Mouse (Mus musculus) CH12F3 (cell line): Measurements from ENCODE around the gene Slc25a10.

Experiments
- in situ Hi-C: fragments of 300-500 bp; cut with MboI; formaldehyde crosslinking; loops from 2 replicates; pipeline ENCODE4 v1.14.3; 2020; ENCODE audit warnings: low sequenced_read_pairs

Slc25a10 gene

DNA sequence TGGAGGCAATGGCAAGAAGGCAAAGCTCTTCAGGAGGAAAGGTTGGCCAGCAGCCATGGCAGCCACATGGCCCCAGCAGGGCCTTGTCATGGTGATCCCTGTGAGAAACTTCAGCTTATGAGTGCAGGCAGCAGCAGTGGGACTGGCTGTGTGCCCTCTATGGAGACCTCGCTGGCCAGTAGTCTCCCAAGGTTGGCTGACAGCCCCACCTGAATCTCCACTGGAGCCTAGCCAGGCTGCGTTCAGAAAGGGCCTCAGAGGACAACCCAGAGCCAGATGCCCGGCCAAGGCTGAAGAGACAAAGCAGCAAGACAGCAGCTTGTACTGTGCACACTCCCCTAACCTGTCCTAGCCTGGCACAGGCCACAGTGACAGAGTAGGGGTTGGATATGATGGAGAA is 46.8 kb downstream of the Slc25a10 start:
- in situ Hi-C loops = no loop called here

DNA sequence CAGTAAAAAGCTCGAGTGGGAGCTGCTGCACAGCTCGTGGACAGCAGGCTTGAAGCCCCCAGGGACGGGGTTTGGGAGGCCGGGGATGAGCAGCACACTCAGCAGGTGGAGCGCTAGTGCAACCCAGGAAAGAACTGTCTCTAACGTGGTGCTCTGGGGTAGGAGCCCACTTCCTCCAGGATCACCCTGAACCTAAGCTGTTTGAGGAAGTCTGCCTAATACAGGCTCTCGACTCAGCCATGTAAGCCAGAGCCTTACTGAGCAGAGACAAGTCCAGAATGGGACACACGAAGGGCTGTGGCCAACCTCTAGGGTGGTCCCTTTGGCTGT is 47.3 kb downstream of the Slc25a10 start:
- in situ Hi-C loops = no loop called here

DNA sequence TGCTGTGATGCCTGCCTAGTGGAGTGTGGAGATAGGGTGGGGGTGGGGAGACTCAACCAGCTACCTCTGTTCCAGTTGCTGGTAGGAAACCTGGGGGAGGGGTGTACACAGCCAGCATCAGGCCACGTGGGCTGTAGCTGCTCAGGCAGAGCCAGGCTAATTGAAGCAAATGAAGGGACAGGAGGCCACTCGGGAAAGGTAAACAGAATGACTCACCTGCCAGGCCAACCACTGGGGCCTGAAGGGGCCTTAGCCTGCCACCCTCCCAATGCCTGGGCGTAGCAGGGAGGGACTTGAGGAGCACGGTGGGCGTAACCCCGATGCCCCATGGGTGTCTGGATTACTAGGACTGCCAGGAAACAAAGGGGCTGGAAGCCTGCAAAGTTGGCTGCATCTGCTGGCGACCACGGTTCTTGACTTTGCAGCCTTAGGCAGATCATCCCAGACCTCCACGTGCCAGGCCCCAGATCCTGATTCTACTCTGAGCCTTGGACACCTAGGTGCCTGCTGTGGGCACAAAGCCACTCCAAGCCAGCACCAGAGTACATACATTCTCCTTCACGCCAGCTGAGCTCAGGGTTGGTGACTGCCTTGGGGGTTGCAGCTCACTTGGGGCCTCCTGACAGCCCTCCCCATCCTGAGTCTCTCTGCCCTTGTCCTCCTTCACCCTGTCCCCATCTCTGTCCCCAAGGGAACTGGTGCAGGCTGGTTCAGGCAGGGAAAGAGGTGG is 47.8 kb downstream of the Slc25a10 start:
- in situ Hi-C loops = no loop called here

DNA sequence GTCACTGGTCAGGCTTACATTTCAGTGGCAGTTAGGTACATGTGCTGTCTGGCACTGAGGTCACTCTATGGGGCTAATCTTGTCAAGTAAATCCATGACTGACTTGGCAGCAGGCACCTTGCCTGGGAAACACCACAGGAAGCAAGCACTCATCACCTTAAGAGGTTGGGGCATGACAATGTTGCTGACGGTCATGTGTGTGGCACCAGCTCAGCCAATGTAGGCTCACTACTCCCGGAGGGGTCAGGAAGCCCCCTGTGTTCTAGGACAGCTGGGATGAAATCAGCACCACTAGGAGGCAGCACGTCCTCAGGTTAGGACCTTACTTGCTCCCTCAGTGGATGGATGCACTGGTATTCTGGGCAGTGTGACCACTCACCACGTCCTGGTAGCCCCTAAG is 50.3 kb downstream of the Slc25a10 start:
- in situ Hi-C loops = no loop called here

DNA sequence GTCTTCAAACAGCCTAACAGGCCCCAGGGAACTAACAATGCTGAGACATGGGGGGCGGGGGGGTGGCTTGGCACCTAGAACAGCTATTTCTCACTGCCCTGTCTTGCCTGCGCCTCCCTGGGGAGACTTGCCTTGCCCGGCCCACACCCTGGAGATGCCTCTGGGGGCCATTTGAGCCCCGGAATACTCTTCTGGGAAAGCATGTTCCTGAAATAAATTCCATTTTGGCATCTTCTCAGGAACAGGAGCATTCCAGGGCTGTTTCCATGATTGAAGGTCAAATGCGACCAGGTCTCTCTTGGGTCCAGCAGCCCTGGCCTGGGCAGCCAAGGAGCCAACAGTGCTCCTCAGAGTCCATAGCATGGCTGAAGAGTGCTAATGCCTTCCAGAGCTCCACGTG is 50.7 kb downstream of the Slc25a10 start:
- in situ Hi-C loops = no loop called here

DNA sequence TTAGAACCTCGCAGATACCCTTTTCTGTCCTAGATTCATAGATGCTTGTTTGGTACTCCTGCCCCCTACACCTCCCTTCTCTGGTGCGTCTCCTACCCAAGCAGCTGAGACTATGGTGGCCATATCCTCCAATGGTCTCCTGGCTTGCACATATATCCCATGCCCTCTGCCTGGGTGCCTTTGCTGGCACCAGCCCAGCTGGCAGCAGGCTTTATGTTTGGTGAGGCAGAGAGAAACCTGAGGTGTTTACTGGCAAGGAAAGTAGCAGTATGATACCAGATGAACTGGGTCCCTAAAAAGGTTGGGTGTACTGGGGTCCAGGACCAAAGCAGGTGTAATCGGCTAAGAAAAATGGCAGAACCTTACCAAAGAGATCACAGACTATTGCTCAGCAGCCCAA is 54.3 kb downstream of the Slc25a10 start:
- in situ Hi-C loops = no loop called here

DNA sequence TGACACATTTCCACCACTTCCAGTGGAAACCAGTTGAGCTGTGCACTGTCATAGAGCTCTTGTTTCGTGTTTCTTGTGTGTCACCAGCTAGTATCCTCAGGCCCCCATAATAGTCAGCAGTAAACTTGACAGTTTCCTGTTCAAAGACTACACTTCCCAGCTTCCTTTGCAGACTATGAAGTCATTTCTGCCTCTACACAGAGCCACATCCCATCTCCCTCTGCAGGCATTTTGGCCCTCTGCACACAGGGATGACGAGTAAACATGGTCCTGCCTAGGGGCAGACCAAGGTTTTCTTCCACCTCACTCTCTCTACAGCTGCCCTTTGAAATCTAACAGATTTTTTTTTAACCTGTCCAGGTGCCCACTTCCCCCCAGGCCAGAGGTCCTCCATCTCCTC is 55.8 kb downstream of the Slc25a10 start:
- in situ Hi-C loops = no loop called here

DNA sequence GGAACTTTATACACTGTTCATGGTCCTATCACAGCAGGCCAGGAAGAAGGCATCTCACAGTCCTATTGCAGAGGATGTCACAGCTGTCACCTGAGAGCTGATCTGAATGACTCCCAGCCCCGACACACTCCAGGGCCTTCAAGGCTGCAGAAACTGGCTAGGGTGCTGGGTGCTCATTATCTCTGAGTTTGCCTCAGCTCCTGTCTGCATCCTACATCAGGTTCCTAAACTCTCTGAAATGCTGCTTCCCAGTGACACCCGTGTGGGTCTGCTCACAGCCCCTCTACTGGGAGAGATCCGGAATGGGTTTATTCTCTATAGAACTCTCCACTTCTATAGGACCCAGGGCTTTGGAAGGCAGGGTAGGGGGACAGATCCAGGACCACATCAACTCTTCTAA is 56.6 kb downstream of the Slc25a10 start:
- in situ Hi-C loops = no loop called here

DNA sequence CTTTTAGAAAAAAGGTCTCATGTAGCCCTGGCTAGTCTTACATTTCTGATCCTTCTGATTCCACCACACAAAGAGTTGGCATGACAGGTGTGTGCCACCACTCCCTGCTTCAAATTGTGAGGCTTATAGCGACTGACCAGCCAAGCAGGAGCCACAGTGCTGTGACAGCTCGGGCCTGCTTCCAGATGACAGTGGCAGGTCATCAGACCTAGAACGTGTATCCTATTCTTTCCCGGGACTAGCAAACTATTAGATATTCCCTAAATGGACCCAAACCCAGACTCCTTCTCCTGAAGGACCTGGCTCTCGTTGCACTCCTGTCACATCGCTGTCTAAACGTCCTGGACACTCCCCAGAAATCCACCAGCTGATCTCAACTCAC is 57.1 kb downstream of the Slc25a10 start:
- in situ Hi-C loops = no loop called here
